Mouse (Mus musculus) brain, adult 2 months (tissue): ENCODE measurements around the gene Hcfc1.

Source experiments
- DNase-seq: peaks from one replicate; pipeline ENCODE4 v3.0.0; 2011; ENCODE audit warnings: low read depth, low spot score

Hcfc1 gene

GRCm38 (mm10) chrX:73966248-73967176, at the start of gene Hcfc1:
Hcfc1 (minus strand) TSS chrX:73966357.
- DNase-seq = peak; percentile 94

- DNase-seq = no peak
Observed at GRCm38 (mm10) chrX:74014597-74014996, 48.4 kb upstream of the Hcfc1 start.

GRCm38 (mm10) chrX:74008063-74008462, 41.9 kb upstream of the Hcfc1 start:
- DNase-seq = no peak

GRCm38 (mm10) chrX:74006401-74006800, 40.2 kb upstream of the Hcfc1 start:
- DNase-seq = no peak

- DNase-seq = no peak
Observed at GRCm38 (mm10) chrX:74003644-74004043, 37.5 kb upstream of the Hcfc1 start.

- DNase-seq = no peak
Observed at GRCm38 (mm10) chrX:74001024-74001423, 34.9 kb upstream of the Hcfc1 start.

GRCm38 (mm10) chrX:73998911-73999869, 33.0 kb upstream of the Hcfc1 start:
- DNase-seq = peak; percentile 89

- DNase-seq = no peak
Observed at GRCm38 (mm10) chrX:73977783-73978182, 11.6 kb upstream of the Hcfc1 start.

- no peak for DNase-seq
Observed at GRCm38 (mm10) chrX:73976283-73976682, 10.1 kb upstream of the Hcfc1 start.

- DNase-seq = no peak
Observed at GRCm38 (mm10) chrX:73972774-73973173, 6.6 kb upstream of the Hcfc1 start.

- DNase-seq = no peak
Observed at GRCm38 (mm10) chrX:73970781-73971180, 4.6 kb upstream of the Hcfc1 start.

- DNase-seq = no peak
Observed at GRCm38 (mm10) chrX:73969729-73970128, 3.6 kb upstream of the Hcfc1 start.

GRCm38 (mm10) chrX:73969167-73969566, 3.0 kb upstream of the Hcfc1 start:
- no peak for DNase-seq

- peak; percentile 97 for DNase-seq
Observed at GRCm38 (mm10) chrX:73967177-73968075, 1.3 kb upstream of the Hcfc1 start.

- DNase-seq = peak; percentile 82
Observed at GRCm38 (mm10) chrX:73965307-73965706, 850 bp downstream of the Hcfc1 start.

GRCm38 (mm10) chrX:73964363-73964762, 1.8 kb downstream of the Hcfc1 start:
- DNase-seq = no peak

- no peak for DNase-seq
Observed at GRCm38 (mm10) chrX:73954988-73955387, 11.2 kb downstream of the Hcfc1 start.

GRCm38 (mm10) chrX:73952603-73953002, 13.6 kb downstream of the Hcfc1 start:
- no peak for DNase-seq

GRCm38 (mm10) chrX:73949341-73949740, 16.8 kb downstream of the Hcfc1 start:
- DNase-seq = no peak

- peak; percentile 68 for DNase-seq
Observed at GRCm38 (mm10) chrX:73948647-73949046, 17.5 kb downstream of the Hcfc1 start.

GRCm38 (mm10) chrX:73946896-73947295, 19.3 kb downstream of the Hcfc1 start:
- no peak for DNase-seq
